Mouse (Mus musculus) CH12.LX (cell line): ENCODE data around the gene Pgap3.

Source experiments
- CHD1 ChIP-seq: IDR thresholded peaks from 2 replicates; pipeline ENCODE4 v1.6.1; 2012; ENCODE audit warnings: low read depth, low read length, improper control_type of control experiment, inconsistent platforms
- CTCF ChIP-seq, 2 experiments: IDR thresholded peaks in 1 of 2; conservative IDR thresholded peaks in 1 of 2; 2 replicates each; pipeline ENCODE4 v1.5.1; 2011 to 2012; ENCODE audit warnings: low read depth in 2 of 2, low read length in 2 of 2, improper control_type of control experiment in 1 of 2, inconsistent platforms in 1 of 2, mild to moderate bottlenecking in 1 of 2, moderate library complexity in 1 of 2
- E2F4 ChIP-seq: IDR thresholded peaks from 2 replicates; pipeline ENCODE4 v1.6.1; 2011; ENCODE audit warnings: low read depth, low read length, improper control_type of control experiment; ENCODE audit not compliant: insufficient replicate concordance
- ETS1 ChIP-seq: conservative IDR thresholded peaks from 2 replicates; pipeline ENCODE4 v1.6.1; 2012; ENCODE audit warnings: low read depth, mild to moderate bottlenecking, inconsistent platforms, low read length, improper control_type of control experiment, moderate library complexity
- HCFC1 ChIP-seq: IDR thresholded peaks from 2 replicates; pipeline ENCODE4 v1.6.1; 2012; ENCODE audit warnings: low read depth, mild to moderate bottlenecking, inconsistent platforms, low read length, improper control_type of control experiment
- MXI1 ChIP-seq: IDR thresholded peaks from 2 replicates; pipeline ENCODE4 v1.6.1; 2011; ENCODE audit warnings: mild to moderate bottlenecking, low read depth, low read length, improper control_type of control experiment
- MYC ChIP-seq: IDR thresholded peaks from 2 replicates; pipeline ENCODE4 v1.6.1; 2011; ENCODE audit warnings: low read depth, mild to moderate bottlenecking, improper control_type of control experiment, low read length
- NRF1 ChIP-seq: IDR thresholded peaks from 2 replicates; pipeline ENCODE4 v1.6.1; 2014; ENCODE audit warnings: low read depth, mild to moderate bottlenecking, inconsistent platforms, low read length, improper control_type of control experiment, moderate library complexity
- RCOR1 ChIP-seq: conservative IDR thresholded peaks from 2 replicates; pipeline ENCODE4 v1.6.1; 2012; ENCODE audit warnings: low read depth, mild to moderate bottlenecking, inconsistent platforms, low read length, improper control_type of control experiment
- ZC3H11A ChIP-seq: IDR thresholded peaks from 2 replicates; pipeline ENCODE4 v1.6.1; 2012; ENCODE audit warnings: low read depth, mild to moderate bottlenecking, inconsistent platforms, low read length, improper control_type of control experiment
- ZMIZ1 ChIP-seq: IDR thresholded peaks from 2 replicates; pipeline ENCODE4 v1.6.1; 2012; ENCODE audit warnings: low read depth, mild to moderate bottlenecking, inconsistent platforms, low read length, improper control_type of control experiment
- ZNF384 ChIP-seq: IDR thresholded peaks from 2 replicates; pipeline ENCODE4 v1.6.1; 2012; ENCODE audit warnings: low read depth, low read length, improper control_type of control experiment, inconsistent platforms

DNA sequence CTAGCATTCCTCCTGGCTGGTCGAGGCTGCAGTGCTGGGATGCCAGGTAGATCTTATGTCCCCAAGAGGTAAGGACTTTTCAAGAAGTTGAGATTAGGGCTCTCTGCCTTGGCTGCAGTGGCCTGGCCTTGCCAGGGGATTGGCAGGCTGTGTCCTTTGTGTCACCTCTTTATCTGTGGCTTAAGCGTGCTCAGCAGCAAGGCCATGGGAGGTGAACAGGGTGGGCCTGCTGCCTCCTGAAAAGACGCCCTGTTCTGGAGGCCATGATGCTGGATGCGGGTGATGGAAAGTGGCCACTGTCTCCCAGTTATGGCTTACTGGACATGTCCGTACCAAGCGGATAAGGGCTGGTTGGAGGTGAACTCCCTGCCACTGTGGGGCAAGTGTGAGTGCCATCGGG, 20.9 kb downstream of the Pgap3 start:
- TF ChIP-seq MYC (no peak), CTCF (conservative IDR thresholded peaks at IDR 0.05 in 1 of 2, IDR thresholded peaks at IDR 0.05 in 1 of 2; ENCODE audit: low read depth in 2 of 2, low read length in 2 of 2) (no peak), ZNF384 (no peak), RCOR1 (no peak), E2F4 (no peak), HCFC1 (no peak), MXI1 (no peak), ZMIZ1 (no peak), ZC3H11A (no peak), ETS1 (no peak), CHD1 (no peak), NRF1 (no peak)
